Mouse (Mus musculus): Measurements from ENCODE around the gene Jmjd4. TPM values are rescaled to one million over a fixed set of nuclear protein-coding genes. Genes with fewer than 3 reads are reported as not detected.
A peak's percentile ranks its signal among the peaks of the same experiment; 100 is the strongest.

Jmjd4 gene
- polyA plus RNA-seq, 1 experiment from 2014 or later: 9.7 TPM

- Histone ChIP-seq H3K27me3 (replicated peaks; ENCODE audit: control insufficient read depth, insufficient read depth, low read length) (no peaks in the 10 kb centered on the region), H3K27ac (replicated peaks; ENCODE audit: low read depth, low read length) (0 out of 2 replicates have a peak overlapping the region, but pooled peaks have one; percentile 21), H3K4me3 (ENCODE audit: low read depth, low read length) (no peak overlapping the region), H3K9me3 (ENCODE audit: control insufficient read depth, low read length) (no peaks in the 10 kb centered on the region), H3K36me3 (ENCODE audit: control insufficient read depth, insufficient read depth, low read length) (peaks cover 64% of the 10 kb centered on the region), H3K4me2 (ENCODE audit: low read depth, low read length) (no peak overlapping the region), H3K9ac (ENCODE audit: low read depth, low read length) (no peak overlapping the region), H3K4me1 (ENCODE audit: control insufficient read depth, insufficient read depth, low read length) (peaks cover 29% of the 10 kb centered on the region)
- ATAC-seq (ENCODE audit: low read depth) (no peak), DNase-seq (ENCODE audit: low spot score) (no peak)
- WGBS: 96% methylated on average over 2 of the region's 2 CpGs
These were observed 27.9 kb upstream of the Jmjd4 start for GRCm38 (mm10) chr11:59421967-59422366.

GRCm38 (mm10) chr11:59423010-59423588 lies 26.7 kb upstream of the Jmjd4 start:
- no peak for DNase-seq (ENCODE audit: low spot score)
- peak overlapping the region; percentile 14; the same call in 1 of the 2 replicates for H3K9ac ChIP-seq (ENCODE audit: low read depth, low read length)
- H3K27me3 ChIP-seq (replicated peaks; ENCODE audit: control insufficient read depth, insufficient read depth, low read length): no peaks in the 10 kb centered on the region
- WGBS: 49% methylated on average over 5 of the region's 5 CpGs
- no peak overlapping the region for H3K4me3 ChIP-seq (ENCODE audit: low read depth, low read length)
- peak overlapping the region; percentile 35 for H3K27ac ChIP-seq (replicated peaks; ENCODE audit: low read depth, low read length)
- no peaks in the 10 kb centered on the region for H3K9me3 ChIP-seq (ENCODE audit: control insufficient read depth, low read length)
- peaks cover 26% of the 10 kb centered on the region for H3K4me1 ChIP-seq (ENCODE audit: control insufficient read depth, insufficient read depth, low read length)
- no peak overlapping the region for H3K4me2 ChIP-seq (ENCODE audit: low read depth, low read length)
- no peak for ATAC-seq (ENCODE audit: low read depth)
- peaks cover 69% of the 10 kb centered on the region for H3K36me3 ChIP-seq (ENCODE audit: control insufficient read depth, insufficient read depth, low read length)

DNA sequence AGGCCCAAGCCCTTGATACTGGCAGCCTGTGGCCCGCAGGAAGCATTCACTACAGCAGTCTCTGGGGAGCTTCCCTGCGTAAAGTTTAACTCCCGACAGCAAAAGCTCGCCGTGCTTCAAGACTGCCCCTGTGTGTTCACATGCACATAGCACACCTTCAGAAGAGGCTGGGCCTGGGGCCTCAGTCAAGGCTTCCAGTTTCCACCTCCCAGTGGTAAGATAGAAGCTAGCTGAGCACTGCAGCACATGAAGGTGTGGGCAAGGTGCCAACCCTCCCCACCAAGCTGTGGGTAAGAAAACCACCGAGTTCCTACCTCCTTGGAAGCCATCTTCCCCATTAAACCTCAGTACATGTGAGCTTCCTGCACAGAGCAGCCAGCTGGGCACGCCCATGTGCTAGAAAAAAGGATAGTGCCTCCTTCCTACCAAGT lies 24.2 kb upstream of the Jmjd4 start:
- H3K9ac ChIP-seq (ENCODE audit: low read depth, low read length): no peak overlapping the region
- peaks cover 7% of the 10 kb centered on the region; the same call in 1 of the 2 replicates for H3K4me1 ChIP-seq (ENCODE audit: control insufficient read depth, insufficient read depth, low read length)
- peak; percentile 86 for DNase-seq (ENCODE audit: low spot score)
- H3K4me2 ChIP-seq (ENCODE audit: low read depth, low read length): no peak overlapping the region
- peak overlapping the region; percentile 39; the same call in 1 of the 2 replicates for H3K27ac ChIP-seq (replicated peaks; ENCODE audit: low read depth, low read length)
- H3K9me3 ChIP-seq (ENCODE audit: control insufficient read depth, low read length): no peaks in the 10 kb centered on the region
- ATAC-seq (ENCODE audit: low read depth): peak; percentile 69; the same call in 1 of the 2 replicates
- no peak overlapping the region for H3K4me3 ChIP-seq (ENCODE audit: low read depth, low read length)
- WGBS: 32% methylated on average over 7 of the region's 7 CpGs
- H3K27me3 ChIP-seq (replicated peaks; ENCODE audit: control insufficient read depth, insufficient read depth, low read length): no peaks in the 10 kb centered on the region
- peaks cover 66% of the 10 kb centered on the region for H3K36me3 ChIP-seq (ENCODE audit: control insufficient read depth, insufficient read depth, low read length)

DNA sequence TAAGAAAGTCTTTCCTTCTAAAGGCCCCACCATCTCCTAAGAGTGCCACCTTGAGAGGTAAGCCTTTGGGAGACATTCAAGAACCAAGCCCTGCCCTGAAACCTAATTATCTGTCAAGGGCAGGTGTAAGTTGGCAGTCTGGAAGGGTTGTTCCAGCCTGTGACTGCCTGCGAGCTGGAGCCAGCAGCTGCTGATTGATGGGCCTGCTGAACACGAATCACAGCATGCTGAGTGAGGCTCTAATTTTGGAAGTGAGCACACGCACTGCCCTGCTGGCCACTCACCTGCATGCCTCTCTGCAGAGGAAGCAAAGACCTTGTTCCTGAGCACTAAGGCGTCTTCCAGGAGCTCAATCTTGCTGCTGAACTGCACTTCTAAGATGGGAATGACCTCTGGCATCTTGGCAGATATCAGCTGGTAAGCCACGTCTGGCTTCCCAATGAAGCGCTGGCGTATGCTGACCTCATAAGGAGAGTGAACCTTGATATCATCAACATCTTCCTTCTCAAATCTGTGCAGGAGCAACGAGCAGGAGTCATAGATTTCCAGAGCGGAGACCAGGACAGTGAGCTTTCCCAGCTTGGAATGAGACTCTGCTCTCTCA lies 21.7 kb upstream of the Jmjd4 start:
- Histone ChIP-seq H3K4me3 (ENCODE audit: low read depth, low read length) (no peak overlapping the region), H3K27ac (replicated peaks; ENCODE audit: low read depth, low read length) (no peak overlapping the region), H3K27me3 (replicated peaks; ENCODE audit: control insufficient read depth, insufficient read depth, low read length) (no peaks in the 10 kb centered on the region), H3K9ac (ENCODE audit: low read depth, low read length) (no peak overlapping the region), H3K36me3 (ENCODE audit: control insufficient read depth, insufficient read depth, low read length) (peaks cover 66% of the 10 kb centered on the region), H3K4me2 (ENCODE audit: low read depth, low read length) (no peak overlapping the region), H3K9me3 (ENCODE audit: control insufficient read depth, low read length) (no peaks in the 10 kb centered on the region), H3K4me1 (ENCODE audit: control insufficient read depth, insufficient read depth, low read length) (peaks cover 7% of the 10 kb centered on the region; the same call in 1 of the 2 replicates)
- no peak for DNase-seq (ENCODE audit: low spot score)
- WGBS: 86% methylated on average over 9 of the region's 9 CpGs
- ATAC-seq (ENCODE audit: low read depth): no peak

GRCm38 (mm10) chr11:59429959-59430358 lies 19.9 kb upstream of the Jmjd4 start:
- no peak overlapping the region for H3K4me2 ChIP-seq (ENCODE audit: low read depth, low read length)
- H3K27ac ChIP-seq (replicated peaks; ENCODE audit: low read depth, low read length): no peak overlapping the region
- 76% methylated on average over 1 of the region's 1 CpGs for WGBS
- no peak overlapping the region for H3K9ac ChIP-seq (ENCODE audit: low read depth, low read length)
- ATAC-seq (ENCODE audit: low read depth) (no peak), DNase-seq (ENCODE audit: low spot score) (no peak)
- H3K27me3 ChIP-seq (replicated peaks; ENCODE audit: control insufficient read depth, insufficient read depth, low read length): no peaks in the 10 kb centered on the region
- no peaks in the 10 kb centered on the region for H3K9me3 ChIP-seq (ENCODE audit: control insufficient read depth, low read length)
- H3K4me1 ChIP-seq (ENCODE audit: control insufficient read depth, insufficient read depth, low read length): 0 out of 2 replicates have a peak, but pooled peaks cover 4% of the 10 kb centered on the region
- peaks cover 62% of the 10 kb centered on the region for H3K36me3 ChIP-seq (ENCODE audit: control insufficient read depth, insufficient read depth, low read length)
- H3K4me3 ChIP-seq (ENCODE audit: low read depth, low read length): no peak overlapping the region

- DNase-seq (ENCODE audit: low spot score) (no peak), ATAC-seq (ENCODE audit: low read depth) (no peak)
- Histone ChIP-seq H3K36me3 (ENCODE audit: control insufficient read depth, insufficient read depth, low read length) (peaks cover 55% of the 10 kb centered on the region), H3K4me1 (ENCODE audit: control insufficient read depth, insufficient read depth, low read length) (no peaks in the 10 kb centered on the region), H3K9ac (ENCODE audit: low read depth, low read length) (no peak overlapping the region), H3K27me3 (replicated peaks; ENCODE audit: control insufficient read depth, insufficient read depth, low read length) (no peaks in the 10 kb centered on the region), H3K4me2 (ENCODE audit: low read depth, low read length) (no peak overlapping the region), H3K27ac (replicated peaks; ENCODE audit: low read depth, low read length) (no peak overlapping the region; the same call in 1 of the 2 replicates), H3K9me3 (ENCODE audit: control insufficient read depth, low read length) (peaks cover 9% of the 10 kb centered on the region; the same call in 1 of the 2 replicates), H3K4me3 (ENCODE audit: low read depth, low read length) (no peak overlapping the region)
- 50% methylated on average over 3 of the region's 3 CpGs for WGBS
These were observed 17.6 kb upstream of the Jmjd4 start for GRCm38 (mm10) chr11:59432261-59432660.

DNA sequence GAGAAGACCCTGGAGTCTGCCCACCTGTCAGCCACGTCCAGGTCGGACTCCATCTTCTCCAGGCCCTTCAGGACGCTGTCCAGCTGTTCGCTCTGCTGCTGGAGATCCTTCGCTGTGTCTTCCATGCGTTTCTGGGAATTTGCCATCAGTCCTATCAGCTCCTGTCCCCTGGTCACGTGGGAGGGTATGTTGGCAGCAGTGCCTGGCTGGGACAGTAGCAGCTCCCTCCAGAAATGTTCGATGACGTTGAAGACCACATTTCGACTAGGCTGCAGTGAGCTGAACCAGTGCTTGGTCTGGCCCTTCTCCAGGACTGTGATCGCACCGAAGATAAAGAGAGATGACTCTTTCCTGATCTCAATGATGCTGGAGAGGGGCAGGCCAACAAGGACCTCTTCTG lies 11.9 kb upstream of the Jmjd4 start:
- Histone ChIP-seq H3K9ac (ENCODE audit: low read depth, low read length) (no peak overlapping the region), H3K4me2 (ENCODE audit: low read depth, low read length) (no peak overlapping the region), H3K9me3 (ENCODE audit: control insufficient read depth, low read length) (peaks cover 9% of the 10 kb centered on the region; the same call in 1 of the 2 replicates), H3K4me1 (ENCODE audit: control insufficient read depth, insufficient read depth, low read length) (no peaks in the 10 kb centered on the region), H3K4me3 (ENCODE audit: low read depth, low read length) (no peak overlapping the region), H3K27me3 (replicated peaks; ENCODE audit: control insufficient read depth, insufficient read depth, low read length) (no peaks in the 10 kb centered on the region), H3K27ac (replicated peaks; ENCODE audit: low read depth, low read length) (no peak overlapping the region), H3K36me3 (ENCODE audit: control insufficient read depth, insufficient read depth, low read length) (peaks cover 35% of the 10 kb centered on the region)
- ATAC-seq (ENCODE audit: low read depth) (no peak), DNase-seq (ENCODE audit: low spot score) (no peak)
- WGBS: 94% methylated on average over 12 of the region's 12 CpGs

DNA sequence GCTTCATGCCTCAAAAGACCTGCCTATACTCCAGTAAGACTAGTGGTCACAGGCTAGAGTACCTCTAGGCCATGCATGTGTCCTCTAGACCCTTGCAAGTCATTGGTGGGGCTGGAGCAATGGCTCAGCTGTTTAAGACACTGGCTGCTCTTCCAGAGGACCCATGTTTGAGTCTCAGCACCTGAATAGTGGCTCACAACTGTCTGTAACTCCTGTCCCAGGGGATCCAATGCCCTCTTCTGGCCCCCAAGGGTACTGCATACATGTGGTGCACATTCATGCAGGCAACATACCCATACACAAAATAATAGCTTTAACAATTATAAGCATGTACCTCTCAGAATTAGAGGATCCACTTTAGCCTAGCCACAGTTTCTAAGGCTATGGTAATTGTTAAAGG lies 6.7 kb upstream of the Jmjd4 start:
- Histone ChIP-seq H3K27ac (replicated peaks; ENCODE audit: low read depth, low read length) (no peak overlapping the region), H3K36me3 (ENCODE audit: control insufficient read depth, insufficient read depth, low read length) (peaks cover 15% of the 10 kb centered on the region), H3K4me1 (ENCODE audit: control insufficient read depth, insufficient read depth, low read length) (no peaks in the 10 kb centered on the region), H3K4me2 (ENCODE audit: low read depth, low read length) (no peak overlapping the region), H3K4me3 (ENCODE audit: low read depth, low read length) (no peak overlapping the region), H3K9me3 (ENCODE audit: control insufficient read depth, low read length) (no peaks in the 10 kb centered on the region), H3K27me3 (replicated peaks; ENCODE audit: control insufficient read depth, insufficient read depth, low read length) (no peaks in the 10 kb centered on the region), H3K9ac (ENCODE audit: low read depth, low read length) (no peak overlapping the region)
- no peak for DNase-seq (ENCODE audit: low spot score)
- no peak for ATAC-seq (ENCODE audit: low read depth)
